Mouse (Mus musculus) kidney, postnatal 4 days (tissue): Measurements from ENCODE around the gene Phb.
"Not testable (repeated sequence)": the region's sequence is repeated elsewhere in the genome, so short reads cannot be mapped to it uniquely, and the experiment has no call there.

Experiments used
- DNase-seq, 2 experiments: peaks; one replicate each; pipeline ENCODE4 v3.0.0; 2021; ENCODE audit warnings: mixed read lengths in 2 of 2

The Phb gene

GRCm38 (mm10) chr11:95650981-95651380 is 15.8 kb upstream of the Phb start:
- DNase-seq: no peak

- DNase-seq: no peak
Measured at GRCm38 (mm10) chr11:95657449-95657848, 9.3 kb upstream of the Phb start.

GRCm38 (mm10) chr11:95667177-95667576 is 420 bp downstream of the Phb start:
- peak; percentile 66 to 79 for DNase-seq

- not testable (repeated sequence) for DNase-seq
Measured at GRCm38 (mm10) chr11:95668086-95668485, 1.3 kb downstream of the Phb start.

GRCm38 (mm10) chr11:95675498-95675897 is 8.7 kb downstream of the Phb start:
- no peak for DNase-seq

GRCm38 (mm10) chr11:95676307-95676706 is 9.6 kb downstream of the Phb start:
- peak; percentile 89 to 92 for DNase-seq

GRCm38 (mm10) chr11:95677925-95678701 is 11.4 kb downstream of the Phb start:
- DNase-seq: no peak

GRCm38 (mm10) chr11:95681995-95682601 is 15.3 kb downstream of the Phb start:
- DNase-seq: no peak

GRCm38 (mm10) chr11:95682946-95683345 is 16.2 kb downstream of the Phb start:
- DNase-seq: no peak

GRCm38 (mm10) chr11:95686031-95686430 is 19.3 kb downstream of the Phb start:
- DNase-seq: peak; percentile 82 to 86

GRCm38 (mm10) chr11:95687084-95687656 is 20.4 kb downstream of the Phb start:
- peak; percentile 33 to 51 for DNase-seq

- DNase-seq: peak; percentile 44 to 62
Measured at GRCm38 (mm10) chr11:95688515-95688914, 21.8 kb downstream of the Phb start.

- DNase-seq: peak; percentile 28 to 32
Measured at GRCm38 (mm10) chr11:95688981-95689380, 22.2 kb downstream of the Phb start.

- no peak for DNase-seq
Measured at GRCm38 (mm10) chr11:95689544-95689943, 22.8 kb downstream of the Phb start.

- no peak for DNase-seq
Measured at GRCm38 (mm10) chr11:95698541-95698940, 31.8 kb downstream of the Phb start.

GRCm38 (mm10) chr11:95700778-95701739 is 34.3 kb downstream of the Phb start:
- DNase-seq: no peak

- DNase-seq: no peak
Measured at GRCm38 (mm10) chr11:95704032-95704969, 37.5 kb downstream of the Phb start.

- DNase-seq: no peak
Measured at GRCm38 (mm10) chr11:95704970-95705330, 38.2 kb downstream of the Phb start.

- DNase-seq: no peak
Measured at GRCm38 (mm10) chr11:95709534-95710040, 42.8 kb downstream of the Phb start.

GRCm38 (mm10) chr11:95710478-95710877 is 43.7 kb downstream of the Phb start:
- DNase-seq: no peak

- peak; percentile 47 to 66 for DNase-seq
Measured at GRCm38 (mm10) chr11:95712085-95712562, 45.4 kb downstream of the Phb start.
